Mouse (Mus musculus) MEL (cell line): ENCODE results near the gene Lgi4. TPM values are rescaled to one million over a fixed set of nuclear protein-coding genes. Genes with fewer than 3 reads are reported as not detected.

Experiments
- DNase-seq: peaks from one replicate; pipeline ENCODE4 v3.0.0; 2011; ENCODE audit warnings: low read depth, low spot score
- H3K27ac ChIP-seq: 2 replicates; pipeline ENCODE4 v1.5.1; 2012; ENCODE audit warnings: low read depth, mild to moderate bottlenecking, control low read depth, low read length, moderate library complexity; ENCODE audit not compliant: control insufficient read depth
- H3K27me3 ChIP-seq, 2 experiments: fragments of 150-350 bp in 1 of 2; sonication (generic) in 1 of 2; 2 replicates each; pipeline ENCODE4 v1.6.1; 2012; ENCODE audit warnings: low read length in 2 of 2, mild to moderate bottlenecking in 2 of 2, improper control_type of control experiment in 1 of 2, moderate library complexity in 1 of 2; ENCODE audit not compliant: insufficient read depth in 2 of 2, control insufficient read depth in 1 of 2
- H3K36me3 ChIP-seq, 2 experiments: 2 replicates each; pipeline ENCODE4 v1.6.1; 2012 to 2014; ENCODE audit warnings: low read length in 2 of 2, improper control_type of control experiment in 1 of 2, inconsistent platforms in 1 of 2, mild to moderate bottlenecking in 1 of 2; ENCODE audit not compliant: insufficient read depth in 2 of 2, control insufficient read depth in 1 of 2
- H3K4me1 ChIP-seq, 2 experiments: fragments of 150-350 bp in 1 of 2; sonication (generic) in 1 of 2; 2 replicates each; pipeline ENCODE4 v1.6.1; 2012; ENCODE audit warnings: low read length in 2 of 2, improper control_type of control experiment in 1 of 2, mild to moderate bottlenecking in 1 of 2; ENCODE audit not compliant: insufficient read depth in 2 of 2, control insufficient read depth in 1 of 2
- H3K4me3 ChIP-seq, 2 experiments: fragments of 150-350 bp in 1 of 2; sonication (generic) in 1 of 2; 2 replicates each; pipeline ENCODE4 v1.5.1; 2012; ENCODE audit warnings: low read depth in 2 of 2, low read length in 2 of 2, mild to moderate bottlenecking in 2 of 2, moderate library complexity in 2 of 2, control low read depth in 1 of 2, improper control_type of control experiment in 1 of 2; ENCODE audit not compliant: control insufficient read depth in 1 of 2, insufficient read depth in 1 of 2
- H3K79me2 ChIP-seq: 2 replicates; pipeline ENCODE4 v1.6.1; 2012; ENCODE audit warnings: mild to moderate bottlenecking, low read length, moderate library complexity; ENCODE audit not compliant: control insufficient read depth, poor library complexity, insufficient read depth
- H3K9ac ChIP-seq: 2 replicates; pipeline ENCODE4 v1.6.1; 2012; ENCODE audit warnings: low read depth, mild to moderate bottlenecking, control low read depth, low read length, moderate library complexity; ENCODE audit not compliant: control insufficient read depth, poor library complexity, severe bottlenecking
- H3K9me3 ChIP-seq: fragments of 150-350 bp; sonication (generic); replicated peaks from 2 replicates; pipeline ENCODE4 v1.6.1; 2012; ENCODE audit warnings: mild to moderate bottlenecking, low read length, improper control_type of control experiment, moderate library complexity; ENCODE audit not compliant: insufficient read depth
- BHLHE40 ChIP-seq: IDR thresholded peaks from 2 replicates; pipeline ENCODE4 v1.6.1; 2012; ENCODE audit warnings: low read depth, mild to moderate bottlenecking, inconsistent platforms, low read length, improper control_type of control experiment, borderline replicate concordance
- CTCF ChIP-seq, 3 experiments: IDR thresholded peaks in 2 of 3; conservative IDR thresholded peaks in 1 of 3; 2 replicates each; pipeline ENCODE4 v1.5.1; 2011 to 2012; ENCODE audit warnings: low read length in 3 of 3, low read depth in 2 of 3, mild to moderate bottlenecking in 2 of 3, improper control_type of control experiment in 1 of 3, inconsistent platforms in 1 of 3, mixed read lengths in 1 of 3, moderate library complexity in 1 of 3; ENCODE audit not compliant: control insufficient read depth in 1 of 3, insufficient read depth in 1 of 3, poor library complexity in 1 of 3, severe bottlenecking in 1 of 3
- ELF1 ChIP-seq: IDR thresholded peaks from 2 replicates; pipeline ENCODE4 v1.6.1; 2014; ENCODE audit warnings: low read depth, mild to moderate bottlenecking, inconsistent platforms, low read length, improper control_type of control experiment, moderate library complexity
- EP300 ChIP-seq, 2 experiments: IDR thresholded peaks; 2 replicates each; pipeline ENCODE4 v1.6.1; 2011; ENCODE audit warnings: improper control_type of control experiment in 2 of 2, low read length in 2 of 2, low read depth in 1 of 2, mild to moderate bottlenecking in 1 of 2
- ETS1 ChIP-seq: IDR thresholded peaks from 2 replicates; pipeline ENCODE4 v1.6.1; 2012; ENCODE audit warnings: low read depth, mild to moderate bottlenecking, inconsistent platforms, low read length, improper control_type of control experiment, moderate library complexity
- GATA1 ChIP-seq: IDR thresholded peaks from 2 replicates; pipeline ENCODE4 v1.6.1; 2011; ENCODE audit warnings: low read depth, low read length, improper control_type of control experiment
- KAT2A ChIP-seq: conservative IDR thresholded peaks from 2 replicates; pipeline ENCODE4 v1.6.1; 2012; ENCODE audit warnings: low read depth, low read length, improper control_type of control experiment, inconsistent platforms
- MYB ChIP-seq: IDR thresholded peaks from 2 replicates; pipeline ENCODE4 v1.6.1; 2011; ENCODE audit warnings: mild to moderate bottlenecking, low read depth, low read length, improper control_type of control experiment
- NRF1 ChIP-seq: IDR thresholded peaks from 2 replicates; pipeline ENCODE4 v1.6.1; 2014; ENCODE audit warnings: low read depth, mild to moderate bottlenecking, inconsistent platforms, low read length, improper control_type of control experiment, moderate library complexity; ENCODE audit not compliant: poor library complexity, insufficient read depth, severe bottlenecking
- POLR2A ChIP-seq, 2 experiments: IDR thresholded peaks; 2 replicates each; pipeline ENCODE4 v1.6.1; 2011 to 2012; ENCODE audit warnings: low read length in 2 of 2, mild to moderate bottlenecking in 2 of 2, control low read depth in 1 of 2, improper control_type of control experiment in 1 of 2, low read depth in 1 of 2, moderate library complexity in 1 of 2; ENCODE audit not compliant: control insufficient read depth in 1 of 2, insufficient read depth in 1 of 2, poor library complexity in 1 of 2
- RAD21 ChIP-seq: IDR thresholded peaks from 2 replicates; pipeline ENCODE4 v1.6.1; 2011; ENCODE audit warnings: mild to moderate bottlenecking, low read depth, low read length, improper control_type of control experiment
- USF1 ChIP-seq: IDR thresholded peaks from 2 replicates; pipeline ENCODE4 v1.6.1; 2014; ENCODE audit warnings: low read depth, mild to moderate bottlenecking, inconsistent platforms, low read length, improper control_type of control experiment, moderate library complexity
- ZC3H11A ChIP-seq: IDR thresholded peaks from 2 replicates; pipeline ENCODE4 v1.6.1; 2012; ENCODE audit warnings: low read depth, mild to moderate bottlenecking, inconsistent platforms, low read length, improper control_type of control experiment
- ZNF384 ChIP-seq: IDR thresholded peaks from 2 replicates; pipeline ENCODE4 v1.6.1; 2012; ENCODE audit warnings: low read depth, mild to moderate bottlenecking, inconsistent platforms, low read length, improper control_type of control experiment
- polyA plus RNA-seq, 2 experiments: library from polyadenylated mRNA; stranded (reverse) in 1 of 2; unstranded in 1 of 2; fragments of >175 nt in 1 of 2; fragments of >200 nt in 1 of 2; gene quantifications; 2 replicates each; pipeline versions ENCODE4 v1.2.1 to v1.2.4; 2012; ENCODE audit warnings: low replicate concordance in 2 of 2, low read depth in 1 of 2; ENCODE audit not compliant: insufficient read length in 2 of 2, insufficient read depth in 1 of 2, missing spikeins in 1 of 2
- total RNA-seq: library from RNA; depleted of rRNA; stranded (reverse); fragments of 300-350 nt; gene quantifications from 2 replicates; pipeline ENCODE4 v1.2.3, GENCODE M21; 2012

The Lgi4 gene
- total and polyA plus RNA-seq, 3 experiments: not detected

- H3K27me3 ChIP-seq: no peaks in the 10 kb centered on the region
- H3K9me3 ChIP-seq: no peaks in the 10 kb centered on the region
- H3K9ac ChIP-seq: no peak overlapping the region
- H3K36me3 ChIP-seq: peaks cover 0 to 10% of the 10 kb centered on the region in 2 experiments; a peak in 2 of 4 replicates
- H3K4me1 ChIP-seq: peaks cover 4 to 25% of the 10 kb centered on the region in 2 experiments
- H3K27ac ChIP-seq: no peak overlapping the region
- DNase-seq: no peak
- H3K4me3 ChIP-seq: no peak overlapping the region
- H3K79me2 ChIP-seq: no peaks in the 10 kb centered on the region
- TF ChIP-seq MYB (no peak), RAD21 (no peak)
Measured at GRCm38 (mm10) chr7:31107781-31108180, 48.6 kb downstream of the Lgi4 start.

DNA sequence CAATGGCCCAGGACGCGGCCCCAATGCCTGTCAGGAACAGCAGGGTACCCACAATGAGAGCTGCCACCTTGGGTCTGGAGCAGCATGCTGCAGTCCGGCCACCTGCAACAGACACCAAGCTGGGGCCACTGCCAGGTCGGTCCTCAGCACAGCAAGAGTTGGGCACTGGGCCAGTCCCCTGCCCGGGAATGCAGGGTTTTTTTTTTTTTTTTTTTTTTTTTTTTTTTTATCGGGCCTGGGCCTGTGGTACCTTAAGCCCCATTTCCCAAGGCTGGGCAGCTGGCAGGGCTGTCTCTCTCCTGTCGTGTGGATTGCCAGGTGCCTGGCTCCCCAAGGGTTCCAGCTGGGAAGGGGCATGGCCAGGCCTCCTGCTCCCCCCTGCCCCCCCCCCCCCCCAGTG lies 49.9 kb downstream of the Lgi4 start:
- no peaks in the 10 kb centered on the region for H3K27me3 ChIP-seq
- H3K79me2 ChIP-seq: no peaks in the 10 kb centered on the region
- TF ChIP-seq ZNF384: peak; percentile 61
- no peak for TF ChIP-seq EP300 (IDR thresholded peaks at IDR 0.05; ENCODE audit: low read depth in 1 of 2, low read length in 2 of 2)
- no peak for TF ChIP-seq ETS1
- no peak overlapping the region for H3K4me3 ChIP-seq
- H3K36me3 ChIP-seq: peaks cover 0 to 10% of the 10 kb centered on the region in 2 experiments; a peak in 2 of 4 replicates
- H3K9ac ChIP-seq: no peak overlapping the region
- H3K4me1 ChIP-seq: peaks cover 4 to 25% of the 10 kb centered on the region in 2 experiments
- H3K9me3 ChIP-seq: no peaks in the 10 kb centered on the region
- no peak for DNase-seq
- no peak overlapping the region for H3K27ac ChIP-seq

DNA sequence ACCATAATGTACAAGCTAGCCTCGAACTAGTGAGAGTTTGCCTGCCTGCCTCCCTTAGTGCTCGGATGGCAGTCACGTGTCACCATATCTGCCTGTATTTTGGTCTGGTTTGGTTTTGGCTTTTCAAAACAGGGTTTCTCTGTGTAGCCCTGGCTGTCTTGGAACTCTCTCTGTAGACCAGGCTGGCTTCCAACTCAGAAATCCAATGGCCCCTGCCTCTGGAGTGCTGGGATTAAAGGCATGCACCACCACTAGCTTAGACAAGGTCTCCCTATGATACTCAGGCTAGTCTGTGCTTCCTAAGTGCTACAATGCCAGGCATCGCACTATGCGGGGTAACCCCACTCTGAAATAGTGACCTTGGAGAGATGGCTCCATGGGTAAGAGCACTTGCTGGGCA lies 50.7 kb downstream of the Lgi4 start:
- Histone ChIP-seq H3K27ac (no peak overlapping the region), H3K79me2 (no peaks in the 10 kb centered on the region), H3K27me3 (no peaks in the 10 kb centered on the region), H3K9me3 (no peaks in the 10 kb centered on the region), H3K4me1 (peaks cover 4 to 25% of the 10 kb centered on the region in 2 experiments), H3K4me3 (no peak overlapping the region), H3K9ac (no peak overlapping the region), H3K36me3 (peaks cover 0 to 10% of the 10 kb centered on the region in 2 experiments; a peak in 2 of 4 replicates)
- DNase-seq: no peak
- TF ChIP-seq NRF1: no peak
- no peak for TF ChIP-seq BHLHE40
- no peak for TF ChIP-seq CTCF (IDR thresholded peaks at IDR 0.05 in 2 of 3, conservative IDR thresholded peaks at IDR 0.05 in 1 of 3; ENCODE audit: control insufficient read depth in 1 of 3, insufficient read depth in 1 of 3, low read depth in 2 of 3, low read length in 3 of 3, poor library complexity in 1 of 3, severe bottlenecking in 1 of 3)
- TF ChIP-seq USF1: 0 out of 2 replicates have a peak, but pooled peaks have one; percentile 25
- TF ChIP-seq KAT2A: no peak
- TF ChIP-seq ELF1: no peak
- no peak for TF ChIP-seq GATA1
- no peak for TF ChIP-seq POLR2A (IDR thresholded peaks at IDR 0.05; ENCODE audit: control insufficient read depth in 1 of 2, insufficient read depth in 1 of 2, low read depth in 1 of 2, low read length in 2 of 2, poor library complexity in 1 of 2)
- TF ChIP-seq ZC3H11A: no peak
